Mouse (Mus musculus): ENCODE measurements around the gene Zfp768.
"Not testable (repeated sequence)": the region's sequence is repeated elsewhere in the genome, so short reads cannot be mapped to it uniquely, and the experiment has no call there.

DNA sequence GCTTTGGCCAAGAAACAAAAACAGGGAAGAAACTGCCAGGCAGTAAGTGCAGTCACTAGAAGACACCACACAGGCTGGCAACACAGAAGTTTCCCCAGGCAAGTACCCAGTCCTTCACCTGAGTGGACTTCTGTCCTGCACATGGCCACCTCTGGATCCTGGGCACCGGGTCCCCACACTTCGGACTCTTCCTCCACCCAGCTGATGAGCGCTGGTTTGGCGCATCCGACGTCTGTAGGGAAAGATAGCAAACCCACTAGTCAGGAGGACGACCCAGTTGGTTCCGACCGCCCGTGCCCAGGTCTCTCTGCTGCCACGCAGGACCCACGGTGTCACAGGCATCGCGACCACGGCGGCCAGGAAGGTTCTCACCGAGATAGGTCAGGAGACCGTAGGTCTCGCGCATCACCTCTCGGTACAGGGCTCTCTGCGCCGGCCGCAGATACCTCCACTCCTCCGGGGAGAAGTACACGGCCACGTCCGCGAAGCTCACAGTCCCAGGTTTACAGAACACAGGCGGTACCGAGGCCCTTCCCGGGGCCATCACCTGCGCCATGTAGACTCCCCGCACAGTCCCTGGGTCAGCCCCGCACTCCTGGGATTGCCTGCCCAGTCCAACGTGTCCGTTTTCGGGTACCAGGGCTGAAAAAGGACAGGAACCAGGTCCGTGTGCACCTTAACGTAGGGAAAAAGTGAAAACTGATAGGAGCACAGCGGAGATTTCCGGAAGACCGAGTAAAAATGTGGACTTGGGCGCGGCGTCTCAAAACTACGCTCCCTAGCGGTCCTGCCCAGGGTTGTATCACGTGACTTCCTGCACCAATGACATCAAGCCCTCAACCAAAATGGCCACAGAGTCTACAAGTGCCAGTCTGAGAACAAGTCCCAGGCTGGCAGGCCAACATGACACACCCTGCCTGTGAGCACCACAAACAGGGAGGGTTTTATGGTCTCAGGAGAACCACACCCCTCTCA is 30.2 kb upstream of the Zfp768 start, which contains the start of gene Zfp747:
- TF ChIP-seq CTCF (IDR thresholded peaks at IDR 0.05; ENCODE audit: control insufficient read depth, insufficient read depth, insufficient read length), result peak; percentile 28
- TF ChIP-seq MYOD1 (IDR thresholded peaks at IDR 0.05; ENCODE audit: control insufficient read depth, insufficient read length, low read depth); MYOG (IDR thresholded peaks at IDR 0.05; ENCODE audit: control insufficient read depth, extremely low read depth, insufficient read length); CEBPB (IDR thresholded peaks at IDR 0.05; ENCODE audit: low read depth): not testable (repeated sequence)
- TF ChIP-seq MAX (IDR thresholded peaks at IDR 0.05), result peak; percentile 68
- TF ChIP-seq USF1 (IDR thresholded peaks at IDR 0.05; ENCODE audit: low read depth), result peak; percentile 96

All from C2C12 (cell line).